Mouse (Mus musculus): Measurements from ENCODE around the gene Ak2.

Gene Ak2

GRCm38 (mm10) chr4:128991500-128992008 lies at the start of gene Ak2:
Gene Ak2, plus strand, starts transcription at chr4:128991958.
- DNase-seq (ENCODE audit: low read depth, low spot score) = no peak

- no peak for DNase-seq (ENCODE audit: low read depth, low spot score)
Measured at GRCm38 (mm10) chr4:128942346-128942745, 49.4 kb upstream of the Ak2 start.

- DNase-seq (ENCODE audit: low read depth, low spot score) = no peak
Measured at GRCm38 (mm10) chr4:128946736-128947135, 45.0 kb upstream of the Ak2 start.

GRCm38 (mm10) chr4:128947326-128947933 lies 44.3 kb upstream of the Ak2 start:
- DNase-seq (ENCODE audit: low read depth, low spot score) = no peak

GRCm38 (mm10) chr4:128948137-128948674 lies 43.6 kb upstream of the Ak2 start:
- no peak for DNase-seq (ENCODE audit: low read depth, low spot score)

- DNase-seq (ENCODE audit: low read depth, low spot score) = no peak
Measured at GRCm38 (mm10) chr4:128949470-128950005, 42.2 kb upstream of the Ak2 start.

GRCm38 (mm10) chr4:128950461-128950860 lies 41.3 kb upstream of the Ak2 start:
- no peak for DNase-seq (ENCODE audit: low read depth, low spot score)

- DNase-seq (ENCODE audit: low read depth, low spot score) = no peak
Measured at GRCm38 (mm10) chr4:128953851-128954250, 37.9 kb upstream of the Ak2 start.

GRCm38 (mm10) chr4:128957155-128957911 lies 34.4 kb upstream of the Ak2 start:
- peak; percentile 77 for DNase-seq (ENCODE audit: low read depth, low spot score)

GRCm38 (mm10) chr4:128958156-128958555 lies 33.6 kb upstream of the Ak2 start:
- no peak for DNase-seq (ENCODE audit: low read depth, low spot score)

GRCm38 (mm10) chr4:128958849-128959248 lies 32.9 kb upstream of the Ak2 start:
- DNase-seq (ENCODE audit: low read depth, low spot score) = no peak

GRCm38 (mm10) chr4:128959676-128960075 lies 32.1 kb upstream of the Ak2 start:
- DNase-seq (ENCODE audit: low read depth, low spot score) = no peak

GRCm38 (mm10) chr4:128961301-128962028 lies 30.3 kb upstream of the Ak2 start:
- no peak for DNase-seq (ENCODE audit: low read depth, low spot score)

GRCm38 (mm10) chr4:128962029-128962925 lies 29.5 kb upstream of the Ak2 start, which contains the start of gene Azin2:
Gene Azin2, minus strand, starts transcription at chr4:128962442.
- peak; percentile 70 for DNase-seq (ENCODE audit: low read depth, low spot score)

GRCm38 (mm10) chr4:128962926-128963290 lies 28.9 kb upstream of the Ak2 start:
- no peak for DNase-seq (ENCODE audit: low read depth, low spot score)

- DNase-seq (ENCODE audit: low read depth, low spot score) = no peak
Measured at GRCm38 (mm10) chr4:128966751-128967150, 25.0 kb upstream of the Ak2 start.

GRCm38 (mm10) chr4:128969081-128969480 lies 22.7 kb upstream of the Ak2 start:
- no peak for DNase-seq (ENCODE audit: low read depth, low spot score)

GRCm38 (mm10) chr4:128969607-128970416 lies 21.9 kb upstream of the Ak2 start:
- DNase-seq (ENCODE audit: low read depth, low spot score) = no peak

- no peak for DNase-seq (ENCODE audit: low read depth, low spot score)
Measured at GRCm38 (mm10) chr4:128970417-128970807, 21.3 kb upstream of the Ak2 start.
